Mouse (Mus musculus): ENCODE results near the gene Zfp654. TPM values are rescaled to one million over a fixed set of nuclear protein-coding genes. Genes with fewer than 3 reads are reported as not detected.

Gene Zfp654
- polyA plus RNA-seq, 1 experiment: 10.3 TPM

DNA sequence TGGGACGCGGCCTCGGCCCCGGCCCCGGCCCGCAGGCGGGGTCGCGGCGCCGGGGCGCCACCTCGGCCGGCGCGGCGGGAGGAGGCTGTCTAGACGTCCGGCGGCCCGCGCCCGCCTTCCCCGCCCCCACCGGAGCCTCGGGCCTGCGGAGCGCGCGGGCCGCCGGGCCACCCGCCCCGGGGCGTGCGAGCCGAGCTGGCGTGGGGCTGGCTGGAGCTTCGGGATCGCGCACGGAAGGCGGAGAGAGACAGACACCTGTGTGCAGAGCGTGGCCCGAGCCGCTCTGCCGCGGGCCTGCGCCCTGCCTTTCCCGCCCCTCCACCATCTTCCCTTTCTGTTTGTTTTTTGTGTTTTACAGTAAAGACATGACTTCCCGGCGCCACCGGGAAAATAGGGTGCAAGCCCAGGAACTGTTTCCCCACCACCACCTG is 1.0 kb upstream of the Zfp654 start:
- peak; percentile 67 to 68 for DNase-seq
- no peaks in the 10 kb centered on the region; the same call in 1 of the 2 replicates for H3K4me1 ChIP-seq (ENCODE audit: control insufficient read depth, insufficient read depth, low read length)
- H3K27ac ChIP-seq (ENCODE audit: insufficient read depth, low read length): peak overlapping the region; percentile 73
- 2% methylated on average over 48 of the region's 53 CpGs for WGBS
- peak overlapping the region; percentile 91 for H3K4me3 ChIP-seq (replicated peaks; ENCODE audit: insufficient read depth, low read depth, low read length)
- H3K27me3 ChIP-seq (ENCODE audit: control insufficient read depth, insufficient read depth, low read length): no peaks in the 10 kb centered on the region
- no peak for TF ChIP-seq POLR2A (IDR thresholded peaks at IDR 0.05; ENCODE audit: borderline replicate concordance, insufficient read depth, low read length)

DNA sequence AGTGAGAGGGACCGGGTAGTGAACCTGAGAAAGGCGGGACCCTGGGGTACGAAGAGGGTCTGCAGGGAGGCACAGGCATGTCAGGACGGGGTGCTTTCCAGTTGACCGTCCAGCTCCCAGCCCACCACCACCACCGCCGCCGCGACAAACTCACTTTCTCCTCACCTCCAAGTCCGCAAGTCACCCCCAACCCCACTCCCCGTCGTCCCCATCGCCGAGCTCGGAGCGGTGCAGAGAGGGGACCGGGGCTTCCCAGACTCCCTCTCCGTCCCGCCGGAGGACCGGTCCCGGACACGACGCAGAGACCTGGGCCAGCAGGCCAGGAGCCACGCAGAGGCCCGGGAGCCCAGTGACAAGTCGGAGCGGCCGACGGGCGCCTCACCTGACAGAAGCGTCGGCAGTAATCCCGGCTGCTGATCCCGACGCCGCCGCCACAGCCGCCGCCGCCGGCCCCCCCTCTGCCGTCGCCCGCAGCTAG is 328 bp downstream of the Zfp654 start:
- Histone ChIP-seq H3K27me3 (ENCODE audit: control insufficient read depth, insufficient read depth, low read length) (no peaks in the 10 kb centered on the region), H3K4me1 (ENCODE audit: control insufficient read depth, insufficient read depth, low read length) (no peaks in the 10 kb centered on the region; the same call in 1 of the 2 replicates), H3K27ac (ENCODE audit: insufficient read depth, low read length) (peak overlapping the region; percentile 81), H3K4me3 (replicated peaks; ENCODE audit: insufficient read depth, low read depth, low read length) (peak overlapping the region; percentile 74)
- no peak for DNase-seq
- WGBS: under 1% methylated on average over 37 of the region's 45 CpGs
- no peak for TF ChIP-seq CTCF (IDR thresholded peaks at IDR 0.05; ENCODE audit: borderline replicate concordance, insufficient read depth, low read depth, low read length)
- no peak for TF ChIP-seq POLR2A (IDR thresholded peaks at IDR 0.05; ENCODE audit: borderline replicate concordance, insufficient read depth, low read length)

- Histone ChIP-seq H3K27ac (ENCODE audit: insufficient read depth, low read length) (peak overlapping the region; percentile 81; the same call in 1 of the 2 replicates), H3K4me1 (ENCODE audit: control insufficient read depth, insufficient read depth, low read length) (no peaks in the 10 kb centered on the region; the same call in 1 of the 2 replicates), H3K4me3 (replicated peaks; ENCODE audit: insufficient read depth, low read depth, low read length) (peak overlapping the region; percentile 74), H3K27me3 (ENCODE audit: control insufficient read depth, insufficient read depth, low read length) (no peaks in the 10 kb centered on the region)
- WGBS: 4% methylated on average over 16 of the region's 16 CpGs
- peak; percentile 56 to 61 for DNase-seq
- no peak for TF ChIP-seq POLR2A (IDR thresholded peaks at IDR 0.05; ENCODE audit: borderline replicate concordance, insufficient read depth, low read length)
- TF ChIP-seq CTCF (IDR thresholded peaks at IDR 0.05; ENCODE audit: borderline replicate concordance, insufficient read depth, low read depth, low read length): no peak
These were observed 966 bp downstream of the Zfp654 start for GRCm38 (mm10) chr16:64850287-64851084.

- DNase-seq: no peak
- TF ChIP-seq CTCF (IDR thresholded peaks at IDR 0.05; ENCODE audit: borderline replicate concordance, insufficient read depth, low read depth, low read length) (no peak), POLR2A (IDR thresholded peaks at IDR 0.05; ENCODE audit: borderline replicate concordance, insufficient read depth, low read length) (no peak)
- Histone ChIP-seq H3K27me3 (ENCODE audit: control insufficient read depth, insufficient read depth, low read length) (no peaks in the 10 kb centered on the region), H3K4me3 (replicated peaks; ENCODE audit: insufficient read depth, low read depth, low read length) (no peak overlapping the region), H3K4me1 (ENCODE audit: control insufficient read depth, insufficient read depth, low read length) (no peaks in the 10 kb centered on the region; the same call in 1 of the 2 replicates), H3K27ac (ENCODE audit: insufficient read depth, low read length) (no peak overlapping the region)
- WGBS: 92% methylated on average over 8 of the region's 8 CpGs
These were observed 5.5 kb downstream of the Zfp654 start for GRCm38 (mm10) chr16:64845947-64846346.

DNA sequence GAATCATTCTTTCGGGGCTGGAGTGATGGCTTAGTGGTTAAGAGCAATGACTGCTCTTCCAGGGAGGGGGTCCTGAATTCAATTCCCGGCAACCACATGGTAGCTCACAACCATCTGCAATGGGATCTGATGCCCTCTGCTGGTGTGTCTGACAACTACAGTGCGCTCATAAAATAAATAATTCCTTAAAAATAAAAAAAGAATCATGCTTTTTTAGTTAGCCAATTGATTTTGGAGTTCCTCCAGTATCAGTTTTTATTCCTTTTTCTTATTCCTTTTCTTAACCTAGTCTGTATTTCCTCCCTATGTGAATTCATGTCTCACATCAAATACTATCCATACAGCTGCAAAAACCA is 9.1 kb downstream of the Zfp654 start:
- TF ChIP-seq CTCF (IDR thresholded peaks at IDR 0.05; ENCODE audit: borderline replicate concordance, insufficient read depth, low read depth, low read length): no peak
- no peak for TF ChIP-seq POLR2A (IDR thresholded peaks at IDR 0.05; ENCODE audit: borderline replicate concordance, insufficient read depth, low read length)
- no peaks in the 10 kb centered on the region for H3K27me3 ChIP-seq (ENCODE audit: control insufficient read depth, insufficient read depth, low read length)
- no peak overlapping the region for H3K4me3 ChIP-seq (replicated peaks; ENCODE audit: insufficient read depth, low read depth, low read length)
- 97% methylated on average over 3 of the region's 3 CpGs for WGBS
- H3K27ac ChIP-seq (ENCODE audit: insufficient read depth, low read length): no peak overlapping the region
- DNase-seq: no peak
- no peaks in the 10 kb centered on the region; the same call in 1 of the 2 replicates for H3K4me1 ChIP-seq (ENCODE audit: control insufficient read depth, insufficient read depth, low read length)

DNA sequence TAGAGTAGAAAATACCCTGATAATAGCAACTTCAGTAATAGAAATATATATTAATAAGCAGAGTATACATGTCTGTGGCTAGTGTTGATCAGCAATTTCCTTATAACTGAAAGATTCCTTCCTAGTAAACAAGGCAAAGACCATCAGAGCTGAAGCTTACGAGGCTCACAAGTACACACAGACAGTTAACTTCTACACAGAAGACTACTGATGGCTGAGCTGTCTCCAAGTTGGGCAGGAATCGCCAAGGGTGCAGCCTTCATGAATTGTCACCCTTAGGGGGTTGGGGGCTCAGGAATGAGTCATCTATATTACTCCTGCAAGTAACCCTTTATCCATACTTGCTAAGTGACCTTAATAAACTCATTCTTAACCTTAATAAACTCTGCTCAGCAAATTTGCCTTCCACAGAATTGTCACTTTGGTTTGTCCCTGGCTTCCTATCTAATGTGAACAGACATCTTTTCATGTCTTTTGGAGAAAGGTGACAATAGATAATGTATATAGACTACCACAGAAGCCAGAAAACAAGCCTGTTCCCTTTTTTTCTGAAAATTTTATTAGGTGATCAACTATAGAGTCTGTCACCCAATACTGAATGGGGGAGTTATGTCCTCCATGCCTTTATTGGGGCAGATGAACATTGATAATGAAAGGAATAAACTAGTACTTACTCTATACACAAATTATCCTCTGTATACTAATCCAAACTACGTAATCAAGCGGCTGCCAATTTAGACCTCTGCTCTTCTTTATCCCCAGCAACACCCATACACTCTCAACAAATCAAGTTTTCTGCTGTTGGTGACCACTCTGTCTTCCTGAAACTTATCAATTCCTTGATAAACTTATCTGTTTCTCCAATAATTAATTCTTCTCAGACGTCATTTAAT is 9.7 kb downstream of the Zfp654 start:
- no peak for TF ChIP-seq POLR2A (IDR thresholded peaks at IDR 0.05; ENCODE audit: borderline replicate concordance, insufficient read depth, low read length)
- TF ChIP-seq CTCF (IDR thresholded peaks at IDR 0.05; ENCODE audit: borderline replicate concordance, insufficient read depth, low read depth, low read length): no peak
- WGBS: 85% methylated on average over 5 of the region's 5 CpGs
- Histone ChIP-seq H3K27me3 (ENCODE audit: control insufficient read depth, insufficient read depth, low read length) (no peaks in the 10 kb centered on the region), H3K4me1 (ENCODE audit: control insufficient read depth, insufficient read depth, low read length) (no peaks in the 10 kb centered on the region; the same call in 1 of the 2 replicates), H3K27ac (ENCODE audit: insufficient read depth, low read length) (no peak overlapping the region), H3K4me3 (replicated peaks; ENCODE audit: insufficient read depth, low read depth, low read length) (no peak overlapping the region)
- DNase-seq: no peak

GRCm38 (mm10) chr16:64836709-64837108 is 14.7 kb downstream of the Zfp654 start:
- Histone ChIP-seq H3K4me3 (replicated peaks; ENCODE audit: insufficient read depth, low read depth, low read length) (no peak overlapping the region), H3K27ac (ENCODE audit: insufficient read depth, low read length) (no peak overlapping the region), H3K4me1 (ENCODE audit: control insufficient read depth, insufficient read depth, low read length) (no peaks in the 10 kb centered on the region; the same call in 1 of the 2 replicates), H3K27me3 (ENCODE audit: control insufficient read depth, insufficient read depth, low read length) (no peaks in the 10 kb centered on the region)
- WGBS: 84% methylated on average over 2 of the region's 2 CpGs
- TF ChIP-seq CTCF (IDR thresholded peaks at IDR 0.05; ENCODE audit: borderline replicate concordance, insufficient read depth, low read depth, low read length) (no peak), POLR2A (IDR thresholded peaks at IDR 0.05; ENCODE audit: borderline replicate concordance, insufficient read depth, low read length) (no peak)
- no peak for DNase-seq
